Mouse (Mus musculus): Measurements from ENCODE around the gene Zranb1. TPM values are rescaled to one million over a fixed set of nuclear protein-coding genes. Genes with fewer than 3 reads are reported as not detected.

The Zranb1 gene
- polyA plus RNA-seq, 1 experiment from 2014 or later, result 19.2 TPM

DNA sequence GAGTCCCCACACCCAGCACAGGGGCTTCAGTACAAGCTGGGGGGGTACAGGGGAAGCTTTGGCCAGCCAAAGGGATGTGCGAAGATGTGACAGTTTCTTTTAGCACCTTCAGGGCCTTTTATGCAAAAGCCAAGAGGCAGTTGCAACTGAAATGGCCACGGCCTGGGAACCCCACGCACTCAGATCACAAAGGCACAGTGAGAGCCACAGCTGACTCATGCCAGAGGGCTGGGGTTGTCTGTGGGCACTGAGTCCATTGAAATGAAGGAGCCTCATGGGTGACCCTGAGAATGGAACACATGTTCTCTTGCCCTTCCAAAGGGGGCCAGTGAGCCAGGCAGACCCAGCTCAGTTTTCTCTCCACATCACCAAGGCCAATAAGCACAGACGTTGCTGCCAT is 77.7 kb downstream of the Zranb1 start:
- no peaks in the 10 kb centered on the region for H3K4me1 ChIP-seq (ENCODE audit: control insufficient read depth, insufficient read depth, low read length)

DNA sequence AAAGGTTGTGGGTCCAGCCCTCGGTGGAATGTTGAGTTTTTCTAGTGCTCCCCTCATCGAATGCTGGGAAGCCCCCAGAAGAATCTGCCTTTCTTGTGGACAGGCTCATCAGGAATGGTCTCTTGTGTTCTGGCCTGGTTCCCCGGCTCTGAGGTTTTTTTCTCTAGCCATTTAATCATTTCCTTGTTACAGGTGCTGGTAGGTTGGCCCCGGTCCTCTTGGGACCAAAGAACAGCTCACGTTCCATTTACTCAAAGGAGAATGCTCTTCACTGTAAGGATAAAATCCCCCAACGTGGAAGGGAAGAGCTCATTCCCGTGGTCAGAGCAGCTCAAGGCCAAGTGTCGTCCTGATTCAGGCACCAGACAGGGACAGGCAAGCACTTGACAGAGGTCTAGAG is 78.7 kb downstream of the Zranb1 start:
- no peaks in the 10 kb centered on the region for H3K27me3 ChIP-seq (ENCODE audit: control insufficient read depth, insufficient read depth, low read length)
- H3K4me2 ChIP-seq (ENCODE audit: low read depth, low read length), result no peak overlapping the region
- no peaks in the 10 kb centered on the region for H3K36me3 ChIP-seq (replicated peaks; ENCODE audit: control insufficient read depth, insufficient read depth, low read depth, low read length)
- no peak overlapping the region for H3K4me3 ChIP-seq (ENCODE audit: low read depth, low read length)
- H3K4me1 ChIP-seq (ENCODE audit: control insufficient read depth, insufficient read depth, low read length), result no peaks in the 10 kb centered on the region
- H3K9me3 ChIP-seq (replicated peaks; ENCODE audit: control insufficient read depth, low read length), result no peaks in the 10 kb centered on the region
- DNase-seq (ENCODE audit: low spot score), result no peak
- H3K9ac ChIP-seq (replicated peaks; ENCODE audit: low read length), result no peak overlapping the region
- H3K27ac ChIP-seq (replicated peaks; ENCODE audit: low read depth, low read length), result no peak overlapping the region
- 81% methylated on average over 8 of the region's 8 CpGs for WGBS
- ATAC-seq (replicated peaks; ENCODE audit: insufficient number of reproducible peaks, low FRiP score, low TSS enrichment, low read depth), result no peak

More for the DNA sequence above, 77.7 kb downstream of the Zranb1 start:
- Histone ChIP-seq H3K4me3 (ENCODE audit: low read depth, low read length) (no peak overlapping the region), H3K27ac (replicated peaks; ENCODE audit: low read depth, low read length) (no peak overlapping the region), H3K36me3 (replicated peaks; ENCODE audit: control insufficient read depth, insufficient read depth, low read depth, low read length) (no peaks in the 10 kb centered on the region), H3K9ac (replicated peaks; ENCODE audit: low read length) (no peak overlapping the region), H3K27me3 (ENCODE audit: control insufficient read depth, insufficient read depth, low read length) (no peaks in the 10 kb centered on the region), H3K4me2 (ENCODE audit: low read depth, low read length) (no peak overlapping the region), H3K9me3 (replicated peaks; ENCODE audit: control insufficient read depth, low read length) (no peaks in the 10 kb centered on the region)
- 83% methylated on average over 4 of the region's 4 CpGs for WGBS
- ATAC-seq (replicated peaks; ENCODE audit: insufficient number of reproducible peaks, low FRiP score, low TSS enrichment, low read depth), result no peak
- no peak for DNase-seq (ENCODE audit: low spot score)

DNA sequence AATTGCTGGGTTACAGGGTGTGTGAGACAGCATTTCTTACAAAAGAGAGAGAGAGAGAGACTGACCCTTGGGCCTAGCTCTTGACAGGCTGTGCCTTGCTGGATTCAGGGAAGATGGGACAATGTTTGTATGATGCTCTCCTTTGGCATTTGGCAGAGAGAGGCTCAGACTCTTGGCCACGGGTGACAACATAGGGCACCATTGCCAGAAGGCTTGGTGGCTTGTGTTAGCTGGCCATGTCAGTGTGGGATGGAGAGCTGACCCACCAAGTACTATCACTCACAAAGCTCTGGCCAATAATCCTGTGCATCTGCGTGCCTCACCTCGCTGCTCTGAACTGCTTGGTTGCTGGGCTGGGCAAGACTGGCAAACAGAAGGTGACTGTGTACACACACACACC is 79.5 kb downstream of the Zranb1 start:
- WGBS, result 94% methylated on average over 3 of the region's 3 CpGs
- ATAC-seq (replicated peaks; ENCODE audit: insufficient number of reproducible peaks, low FRiP score, low TSS enrichment, low read depth) (no peak), DNase-seq (ENCODE audit: low spot score) (no peak)
- H3K9ac ChIP-seq (replicated peaks; ENCODE audit: low read length), result no peak overlapping the region
- no peak overlapping the region for H3K4me2 ChIP-seq (ENCODE audit: low read depth, low read length)
- H3K27ac ChIP-seq (replicated peaks; ENCODE audit: low read depth, low read length), result no peak overlapping the region
- H3K4me3 ChIP-seq (ENCODE audit: low read depth, low read length), result no peak overlapping the region
- no peaks in the 10 kb centered on the region for H3K9me3 ChIP-seq (replicated peaks; ENCODE audit: control insufficient read depth, low read length)
- H3K4me1 ChIP-seq (ENCODE audit: control insufficient read depth, insufficient read depth, low read length), result 0 out of 2 replicates have a peak, but pooled peaks cover 3% of the 10 kb centered on the region
- H3K27me3 ChIP-seq (ENCODE audit: control insufficient read depth, insufficient read depth, low read length), result no peaks in the 10 kb centered on the region
- no peaks in the 10 kb centered on the region for H3K36me3 ChIP-seq (replicated peaks; ENCODE audit: control insufficient read depth, insufficient read depth, low read depth, low read length)

GRCm38 (mm10) chr7:133011191-133011590 is 80.2 kb downstream of the Zranb1 start:
- 0 out of 2 replicates have a peak, but pooled peaks cover 4% of the 10 kb centered on the region for H3K4me1 ChIP-seq (ENCODE audit: control insufficient read depth, insufficient read depth, low read length)
- H3K9me3 ChIP-seq (replicated peaks; ENCODE audit: control insufficient read depth, low read length), result no peaks in the 10 kb centered on the region
- no peak overlapping the region for H3K4me3 ChIP-seq (ENCODE audit: low read depth, low read length)
- ATAC-seq (replicated peaks; ENCODE audit: insufficient number of reproducible peaks, low FRiP score, low TSS enrichment, low read depth), result no peak
- no peak overlapping the region for H3K9ac ChIP-seq (replicated peaks; ENCODE audit: low read length)
- H3K4me2 ChIP-seq (ENCODE audit: low read depth, low read length), result no peak overlapping the region
- H3K27me3 ChIP-seq (ENCODE audit: control insufficient read depth, insufficient read depth, low read length), result no peaks in the 10 kb centered on the region
- 64% methylated on average over 5 of the region's 5 CpGs for WGBS
- DNase-seq (ENCODE audit: low spot score), result no peak
- H3K27ac ChIP-seq (replicated peaks; ENCODE audit: low read depth, low read length), result no peak overlapping the region
- no peaks in the 10 kb centered on the region for H3K36me3 ChIP-seq (replicated peaks; ENCODE audit: control insufficient read depth, insufficient read depth, low read depth, low read length)

GRCm38 (mm10) chr7:133011611-133012010 is 80.7 kb downstream of the Zranb1 start:
- no peaks in the 10 kb centered on the region for H3K36me3 ChIP-seq (replicated peaks; ENCODE audit: control insufficient read depth, insufficient read depth, low read depth, low read length)
- 0 out of 2 replicates have a peak, but pooled peaks cover 4% of the 10 kb centered on the region for H3K4me1 ChIP-seq (ENCODE audit: control insufficient read depth, insufficient read depth, low read length)
- H3K4me3 ChIP-seq (ENCODE audit: low read depth, low read length), result no peak overlapping the region
- no peak overlapping the region for H3K9ac ChIP-seq (replicated peaks; ENCODE audit: low read length)
- no peak overlapping the region for H3K4me2 ChIP-seq (ENCODE audit: low read depth, low read length)
- H3K9me3 ChIP-seq (replicated peaks; ENCODE audit: control insufficient read depth, low read length), result no peaks in the 10 kb centered on the region
- WGBS, result 45% methylated on average over 4 of the region's 4 CpGs
- DNase-seq (ENCODE audit: low spot score) (peak; percentile 47), ATAC-seq (replicated peaks; ENCODE audit: insufficient number of reproducible peaks, low FRiP score, low TSS enrichment, low read depth) (no peak)
- H3K27me3 ChIP-seq (ENCODE audit: control insufficient read depth, insufficient read depth, low read length), result no peaks in the 10 kb centered on the region
- no peak overlapping the region for H3K27ac ChIP-seq (replicated peaks; ENCODE audit: low read depth, low read length)

- no peak overlapping the region for H3K9ac ChIP-seq (replicated peaks; ENCODE audit: low read length)
- no peaks in the 10 kb centered on the region for H3K27me3 ChIP-seq (ENCODE audit: control insufficient read depth, insufficient read depth, low read length)
- no peaks in the 10 kb centered on the region for H3K36me3 ChIP-seq (replicated peaks; ENCODE audit: control insufficient read depth, insufficient read depth, low read depth, low read length)
- 81% methylated on average over 14 of the region's 14 CpGs for WGBS
- 0 out of 2 replicates have a peak, but pooled peaks cover 4% of the 10 kb centered on the region for H3K4me1 ChIP-seq (ENCODE audit: control insufficient read depth, insufficient read depth, low read length)
- no peak for ATAC-seq (replicated peaks; ENCODE audit: insufficient number of reproducible peaks, low FRiP score, low TSS enrichment, low read depth)
- no peak for DNase-seq (ENCODE audit: low spot score)
- no peak overlapping the region for H3K4me2 ChIP-seq (ENCODE audit: low read depth, low read length)
- no peak overlapping the region for H3K27ac ChIP-seq (replicated peaks; ENCODE audit: low read depth, low read length)
- H3K9me3 ChIP-seq (replicated peaks; ENCODE audit: control insufficient read depth, low read length), result no peaks in the 10 kb centered on the region
- H3K4me3 ChIP-seq (ENCODE audit: low read depth, low read length), result no peak overlapping the region
Measured at GRCm38 (mm10) chr7:133012637-133013366, 81.9 kb downstream of the Zranb1 start.

DNA sequence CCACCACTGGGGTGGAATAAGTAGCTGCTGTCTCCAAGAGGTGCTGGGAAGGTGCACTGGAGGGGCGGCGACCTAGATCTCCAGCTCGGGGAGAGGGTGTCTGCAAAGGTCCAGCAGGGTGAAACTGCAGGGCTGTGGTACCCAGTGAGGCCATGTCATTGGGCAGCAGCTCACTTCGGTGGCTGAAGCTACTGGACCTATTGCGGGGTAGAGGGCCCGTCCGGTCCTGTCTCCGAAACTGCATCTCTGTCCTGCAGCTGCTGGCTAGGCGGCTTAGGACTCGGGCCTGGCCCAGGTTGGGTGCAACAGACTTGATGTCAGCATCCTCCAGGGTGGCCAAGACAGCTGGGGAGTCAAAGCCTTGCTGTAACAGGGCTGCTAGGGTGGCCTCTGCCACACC is 83.0 kb downstream of the Zranb1 start:
- ATAC-seq (replicated peaks; ENCODE audit: insufficient number of reproducible peaks, low FRiP score, low TSS enrichment, low read depth), result no peak
- no peak overlapping the region for H3K4me3 ChIP-seq (ENCODE audit: low read depth, low read length)
- no peak for DNase-seq (ENCODE audit: low spot score)
- H3K36me3 ChIP-seq (replicated peaks; ENCODE audit: control insufficient read depth, insufficient read depth, low read depth, low read length), result no peaks in the 10 kb centered on the region
- no peaks in the 10 kb centered on the region for H3K27me3 ChIP-seq (ENCODE audit: control insufficient read depth, insufficient read depth, low read length)
- H3K4me2 ChIP-seq (ENCODE audit: low read depth, low read length), result no peak overlapping the region
- H3K27ac ChIP-seq (replicated peaks; ENCODE audit: low read depth, low read length), result no peak overlapping the region
- 91% methylated on average over 9 of the region's 10 CpGs for WGBS
- H3K9me3 ChIP-seq (replicated peaks; ENCODE audit: control insufficient read depth, low read length), result no peaks in the 10 kb centered on the region
- 0 out of 2 replicates have a peak, but pooled peaks cover 4% of the 10 kb centered on the region for H3K4me1 ChIP-seq (ENCODE audit: control insufficient read depth, insufficient read depth, low read length)
- no peak overlapping the region for H3K9ac ChIP-seq (replicated peaks; ENCODE audit: low read length)

DNA sequence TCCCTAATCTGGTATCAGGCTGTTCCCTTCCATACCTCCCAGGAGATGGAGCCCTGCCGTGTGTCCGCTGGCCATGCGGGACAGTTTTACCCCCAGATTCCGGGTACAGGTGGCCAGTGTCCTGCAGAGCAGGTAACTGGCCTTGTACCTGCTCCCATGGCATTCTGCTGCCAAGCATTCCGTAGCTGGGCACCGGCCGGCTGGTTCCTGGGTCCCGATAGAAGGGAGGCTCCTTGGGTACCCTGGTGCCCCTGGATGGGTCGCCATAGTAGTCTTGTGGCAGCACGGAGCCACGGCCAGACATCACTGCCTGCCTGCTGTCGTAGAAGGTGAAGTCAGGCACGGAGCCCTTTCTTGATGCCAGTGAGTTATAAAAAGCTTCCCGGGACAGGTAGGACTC is 83.7 kb downstream of the Zranb1 start:
- H3K36me3 ChIP-seq (replicated peaks; ENCODE audit: control insufficient read depth, insufficient read depth, low read depth, low read length), result no peaks in the 10 kb centered on the region
- no peak overlapping the region for H3K9ac ChIP-seq (replicated peaks; ENCODE audit: low read length)
- WGBS, result 91% methylated on average over 14 of the region's 14 CpGs
- no peaks in the 10 kb centered on the region for H3K9me3 ChIP-seq (replicated peaks; ENCODE audit: control insufficient read depth, low read length)
- 0 out of 2 replicates have a peak, but pooled peaks cover 4% of the 10 kb centered on the region for H3K4me1 ChIP-seq (ENCODE audit: control insufficient read depth, insufficient read depth, low read length)
- H3K4me2 ChIP-seq (ENCODE audit: low read depth, low read length), result no peak overlapping the region
- H3K27me3 ChIP-seq (ENCODE audit: control insufficient read depth, insufficient read depth, low read length), result no peaks in the 10 kb centered on the region
- no peak overlapping the region for H3K27ac ChIP-seq (replicated peaks; ENCODE audit: low read depth, low read length)
- DNase-seq (ENCODE audit: low spot score), result no peak
- no peak for ATAC-seq (replicated peaks; ENCODE audit: insufficient number of reproducible peaks, low FRiP score, low TSS enrichment, low read depth)
- no peak overlapping the region for H3K4me3 ChIP-seq (ENCODE audit: low read depth, low read length)
